Mouse (Mus musculus): ENCODE results near the gene Oosp3. TPM values are rescaled to one million over a fixed set of nuclear protein-coding genes. Genes with fewer than 3 reads are reported as not detected.

Gene Oosp3
- polyA plus RNA-seq, 1 experiment from 2014 or later, result not detected

DNA sequence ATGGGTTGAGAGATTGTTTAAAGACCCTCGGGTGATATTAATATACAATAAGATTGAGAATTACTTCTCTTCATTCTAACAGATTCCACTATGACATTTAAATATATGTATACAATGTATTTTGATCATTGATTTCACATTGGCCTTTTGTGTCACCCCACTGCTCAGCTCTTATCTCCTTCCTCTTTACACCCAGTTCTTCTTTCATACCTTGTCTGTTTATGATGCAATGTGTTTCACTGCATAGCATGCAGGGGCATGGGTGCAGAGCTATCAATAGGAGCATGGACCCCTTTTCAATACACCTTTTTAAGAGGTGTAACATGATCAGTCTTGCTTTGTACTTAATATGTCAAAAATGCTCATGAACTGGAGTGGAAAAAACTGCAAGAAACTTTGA is 33.4 kb downstream of the Oosp3 start:
- Histone ChIP-seq H3K36me3 (ENCODE audit: insufficient read depth, low read length) (no peaks in the 10 kb centered on the region), H3K27ac (ENCODE audit: low read length) (no peak overlapping the region), H3K4me1 (ENCODE audit: insufficient read depth, low read depth, low read length) (no peaks in the 10 kb centered on the region), H3K4me3 (ENCODE audit: low read depth, low read length) (no peak overlapping the region), H3K4me2 (replicated peaks; ENCODE audit: low read depth, low read length) (no peak overlapping the region), H3K27me3 (replicated peaks; ENCODE audit: insufficient read depth, low read length) (no peaks in the 10 kb centered on the region), H3K9me3 (ENCODE audit: low read length) (no peaks in the 10 kb centered on the region), H3K9ac (replicated peaks; ENCODE audit: low read depth) (no peak overlapping the region)
- 74% methylated on average over 1 of the region's 1 CpGs for WGBS
- no peak for ATAC-seq
- no peak for TF ChIP-seq CTCF (IDR thresholded peaks at IDR 0.05)
- no peak for TF ChIP-seq EP300 (IDR thresholded peaks at IDR 0.05)
- DNase-seq (ENCODE audit: low spot score), result no peak

DNA sequence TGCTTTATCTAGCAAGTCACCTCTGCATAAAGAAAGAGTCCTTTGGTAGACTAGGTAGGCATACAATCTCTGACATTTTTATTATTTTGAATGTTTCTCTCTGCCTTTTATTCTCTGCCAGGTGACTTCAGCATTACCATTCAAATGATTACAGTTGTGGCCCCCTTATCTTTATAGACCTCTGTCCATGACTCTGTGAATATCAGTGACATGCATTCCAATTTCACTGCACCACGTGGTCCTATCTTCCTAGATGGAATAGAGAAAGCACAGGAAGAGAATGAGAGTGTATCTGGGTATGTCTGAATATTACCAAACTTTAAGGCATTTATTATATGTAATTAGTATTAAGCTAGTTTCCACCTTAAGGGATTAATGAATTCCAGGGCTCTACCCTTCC is 39.6 kb downstream of the Oosp3 start:
- Histone ChIP-seq H3K27ac (ENCODE audit: low read length) (no peak overlapping the region), H3K36me3 (ENCODE audit: insufficient read depth, low read length) (no peaks in the 10 kb centered on the region), H3K9me3 (ENCODE audit: low read length) (no peaks in the 10 kb centered on the region), H3K4me2 (replicated peaks; ENCODE audit: low read depth, low read length) (no peak overlapping the region), H3K4me3 (ENCODE audit: low read depth, low read length) (no peak overlapping the region), H3K27me3 (replicated peaks; ENCODE audit: insufficient read depth, low read length) (no peaks in the 10 kb centered on the region), H3K4me1 (ENCODE audit: insufficient read depth, low read depth, low read length) (no peaks in the 10 kb centered on the region), H3K9ac (replicated peaks; ENCODE audit: low read depth) (no peak overlapping the region)
- 40% methylated on average over 1 of the region's 1 CpGs for WGBS
- ATAC-seq (no peak), DNase-seq (ENCODE audit: low spot score) (no peak)
- no peak for TF ChIP-seq EP300 (IDR thresholded peaks at IDR 0.05)
- no peak for TF ChIP-seq CTCF (IDR thresholded peaks at IDR 0.05)

DNA sequence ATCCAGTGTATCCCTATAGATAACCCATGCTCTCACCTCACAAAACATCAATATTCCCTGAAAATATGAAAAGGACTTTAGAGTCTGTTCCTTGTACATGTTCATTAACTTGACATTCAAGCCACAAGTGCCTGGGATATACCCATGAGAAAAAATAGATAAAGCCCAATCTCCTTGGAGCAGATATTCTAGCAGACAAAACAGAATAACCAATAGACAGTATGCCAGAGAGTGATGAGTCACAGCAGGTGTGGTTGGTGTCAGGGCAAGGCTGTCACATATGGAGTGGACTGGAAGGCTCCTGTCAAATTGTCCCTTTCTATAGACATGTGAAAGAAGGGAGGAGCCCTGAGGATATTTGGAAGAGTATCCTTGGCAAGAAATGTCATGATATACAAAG is 48.8 kb downstream of the Oosp3 start:
- Histone ChIP-seq H3K36me3 (ENCODE audit: insufficient read depth, low read length) (no peaks in the 10 kb centered on the region), H3K9ac (replicated peaks; ENCODE audit: low read depth) (no peak overlapping the region), H3K4me2 (replicated peaks; ENCODE audit: low read depth, low read length) (no peak overlapping the region), H3K27ac (ENCODE audit: low read length) (no peak overlapping the region), H3K4me3 (ENCODE audit: low read depth, low read length) (no peak overlapping the region), H3K4me1 (ENCODE audit: insufficient read depth, low read depth, low read length) (no peaks in the 10 kb centered on the region), H3K27me3 (replicated peaks; ENCODE audit: insufficient read depth, low read length) (no peaks in the 10 kb centered on the region), H3K9me3 (ENCODE audit: low read length) (no peaks in the 10 kb centered on the region)
- ATAC-seq (no peak), DNase-seq (ENCODE audit: low spot score) (no peak)
- no peak for TF ChIP-seq EP300 (IDR thresholded peaks at IDR 0.05)
- no peak for TF ChIP-seq CTCF (IDR thresholded peaks at IDR 0.05)

DNA sequence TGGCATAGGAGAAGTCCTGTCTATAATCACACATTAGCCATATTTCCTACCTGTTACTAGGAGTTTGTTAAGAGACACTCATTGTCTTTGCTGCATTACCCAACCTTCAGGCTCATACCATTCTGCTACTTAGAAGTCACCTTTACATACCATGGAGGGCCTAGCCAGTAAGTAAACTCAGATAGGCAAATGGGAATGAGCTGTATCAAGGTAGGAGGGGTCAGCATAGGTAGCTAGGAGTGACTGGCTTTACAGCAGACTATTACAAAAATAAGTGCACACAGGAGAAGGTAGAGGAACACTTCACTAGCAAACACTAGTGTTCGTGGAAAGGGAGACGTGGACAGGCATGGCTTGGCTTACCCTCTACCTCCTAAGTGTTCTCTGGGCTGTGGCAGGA is 50.4 kb downstream of the Oosp3 start, which contains the start of gene Gif:
Gene Gif, plus strand, starts transcription at position 257 of the 400 bp plus-strand sequence.
- Histone ChIP-seq H3K9me3 (ENCODE audit: low read length) (no peaks in the 10 kb centered on the region), H3K27ac (ENCODE audit: low read length) (no peak within 1 kb of the TSS), H3K4me1 (ENCODE audit: insufficient read depth, low read depth, low read length) (no peaks in the 10 kb centered on the region), H3K4me3 (ENCODE audit: low read depth, low read length) (no peak within 1 kb of the TSS), H3K27me3 (replicated peaks; ENCODE audit: insufficient read depth, low read length) (no peaks in the 10 kb centered on the region), H3K9ac (replicated peaks; ENCODE audit: low read depth) (no peak within 1 kb of the TSS), H3K36me3 (ENCODE audit: insufficient read depth, low read length) (no peaks in the 10 kb centered on the region), H3K4me2 (replicated peaks; ENCODE audit: low read depth, low read length) (no peak within 1 kb of the TSS)
- WGBS, result 45% methylated on average over 2 of the region's 2 CpGs
- peak; percentile 72 for ATAC-seq
- peak; percentile 37 for DNase-seq (ENCODE audit: low spot score)
- TF ChIP-seq EP300 (IDR thresholded peaks at IDR 0.05) (no peak), CTCF (IDR thresholded peaks at IDR 0.05) (no peak)

Other genes with a start within 250 kb of the Oosp3 start
- gene Ms4a6c, start 227.7 kb upstream of the Oosp3 start, polyA plus RNA-seq (2015; fragmentation: Nextera tagmentation; extraction: Ambion mirVana), result 10.8 and 12.6 TPM in 2 replicates
- gene Gm8369, start 211.1 kb upstream of the Oosp3 start, polyA plus RNA-seq (2015; fragmentation: Nextera tagmentation; extraction: Ambion mirVana), result 0.14 and 0.20 TPM in 2 replicates
- gene Ms4a6b, start 180.5 kb upstream of the Oosp3 start, polyA plus RNA-seq (2015; fragmentation: Nextera tagmentation; extraction: Ambion mirVana), result 5.2 and 7.1 TPM in 2 replicates
- gene Ms4a4d, start 160.3 kb upstream of the Oosp3 start, polyA plus RNA-seq (2015; fragmentation: Nextera tagmentation; extraction: Ambion mirVana), result 3.8 and 4.3 TPM in 2 replicates
- 11.6 and 12.0 TPM in 2 replicates for gene Ms4a6d, start 92.2 kb upstream of the Oosp3 start, polyA plus RNA-seq (2015; fragmentation: Nextera tagmentation; extraction: Ambion mirVana)
- 0.16 and 0.51 TPM in 2 replicates for gene Ms4a2, start 73.3 kb upstream of the Oosp3 start, polyA plus RNA-seq (2015; fragmentation: Nextera tagmentation; extraction: Ambion mirVana)
- gene Ms4a3, start 56.2 kb upstream of the Oosp3 start, polyA plus RNA-seq (2015; fragmentation: Nextera tagmentation; extraction: Ambion mirVana), result not detected in 2 replicates
- not detected in 2 replicates for gene Oosp2, start 36.5 kb upstream of the Oosp3 start, polyA plus RNA-seq (2015; fragmentation: Nextera tagmentation; extraction: Ambion mirVana)
- not detected in 2 replicates for gene Oosp1, start 5.9 kb upstream of the Oosp3 start, polyA plus RNA-seq (2015; fragmentation: Nextera tagmentation; extraction: Ambion mirVana)
- 10.9 and 15.7 TPM in 2 replicates for gene Gif, start 50.5 kb downstream of the Oosp3 start, polyA plus RNA-seq (2015; fragmentation: Nextera tagmentation; extraction: Ambion mirVana)
- 26.9 and 27.8 TPM in 2 replicates for gene Mrpl16, start 73.3 kb downstream of the Oosp3 start, polyA plus RNA-seq (2015; fragmentation: Nextera tagmentation; extraction: Ambion mirVana)
- 39.7 and 42.6 TPM in 2 replicates for gene Stx3, start 122.3 kb downstream of the Oosp3 start, polyA plus RNA-seq (2015; fragmentation: Nextera tagmentation; extraction: Ambion mirVana)
- 0.08 and 0.14 TPM in 2 replicates for gene Olfr1417, start 142.2 kb downstream of the Oosp3 start, polyA plus RNA-seq (2015; fragmentation: Nextera tagmentation; extraction: Ambion mirVana)
- not detected in 2 replicates for gene Olfr1418, start 164.0 kb downstream of the Oosp3 start, polyA plus RNA-seq (2015; fragmentation: Nextera tagmentation; extraction: Ambion mirVana)
- gene Olfr1419, start 178.1 kb downstream of the Oosp3 start, polyA plus RNA-seq (2015; fragmentation: Nextera tagmentation; extraction: Ambion mirVana), result not detected in 2 replicates
- 0.12 and 0.15 TPM in 2 replicates for gene Olfr1420, start 189.5 kb downstream of the Oosp3 start, polyA plus RNA-seq (2015; fragmentation: Nextera tagmentation; extraction: Ambion mirVana)
- gene Patl1, start 215.3 kb downstream of the Oosp3 start, polyA plus RNA-seq (2015; fragmentation: Nextera tagmentation; extraction: Ambion mirVana), result 9.2 and 9.4 TPM in 2 replicates

Data from lung, postnatal 0 days (tissue).